Mouse (Mus musculus) stomach, postnatal 0 days (tissue): ENCODE results near the gene Klc1. TPM values are rescaled to one million over a fixed set of nuclear protein-coding genes. Genes with fewer than 3 reads are reported as not detected.
A peak's percentile ranks its signal among the peaks of the same experiment; 100 is the strongest.

ENCODE experiments used
- ATAC-seq: fragments of 200-750 bp; cut with Nextera tagmentation; 2 replicates; pipeline ENCODE4 v1.8.0; 2017; ENCODE audit not compliant: low FRiP score, low TSS enrichment
- DNase-seq: peaks from one replicate; pipeline ENCODE4 v3.0.0-alpha.2; 2016; ENCODE audit warnings: low spot score
- H3K27ac ChIP-seq: fragments of 300-500 bp; sonication (generic); replicated peaks from 2 replicates; pipeline ENCODE4 v1.5.1; 2014; ENCODE audit warnings: mild to moderate bottlenecking, control low read depth
- H3K27me3 ChIP-seq: fragments of 300-500 bp; sonication (generic); 2 replicates; pipeline ENCODE4 v1.6.1; 2014; ENCODE audit warnings: low read length; ENCODE audit not compliant: control insufficient read depth, insufficient read depth
- H3K36me3 ChIP-seq: fragments of 300-500 bp; sonication (generic); 2 replicates; pipeline ENCODE4 v1.6.1; 2014; ENCODE audit warnings: low read length, mixed read lengths; ENCODE audit not compliant: control insufficient read depth, insufficient read depth
- H3K4me1 ChIP-seq: fragments of 300-500 bp; sonication (generic); replicated peaks from 2 replicates; pipeline ENCODE4 v1.6.1; 2014; ENCODE audit warnings: antibody characterized with exemption; ENCODE audit not compliant: control insufficient read depth, insufficient read depth
- H3K4me2 ChIP-seq: fragments of 300-500 bp; sonication (generic); replicated peaks from 2 replicates; pipeline ENCODE4 v1.6.1; 2014; ENCODE audit warnings: low read depth, mild to moderate bottlenecking, control low read depth, moderate library complexity
- H3K4me3 ChIP-seq: fragments of 300-500 bp; sonication (generic); 2 replicates; pipeline ENCODE4 v1.5.1; 2014; ENCODE audit warnings: low read depth, low read length, control low read depth
- H3K9ac ChIP-seq: fragments of 300-500 bp; sonication (generic); 2 replicates; pipeline ENCODE4 v1.6.1; 2014; ENCODE audit warnings: mild to moderate bottlenecking, low read length, control low read depth, mixed read lengths
- H3K9me3 ChIP-seq: fragments of 300-500 bp; sonication (generic); 2 replicates; pipeline ENCODE4 v1.6.1; 2016; ENCODE audit warnings: low read length; ENCODE audit not compliant: control insufficient read depth
- CTCF ChIP-seq: IDR thresholded peaks from 2 replicates; pipeline ENCODE4 v1.5.1; 2016; ENCODE audit warnings: antibody characterized with exemption, low read depth, mild to moderate bottlenecking, moderate library complexity
- EP300 ChIP-seq: optimal IDR thresholded peaks from 2 replicates; pipeline ENCODE3; 2016; ENCODE audit warnings: antibody characterized with exemption
- WGBS: fragments of 180-500 bp; shearing (Covaris S2); extraction: QIAGEN DNeasy Blood & Tissue Kit; methylation state at CpG from one replicate; pipeline ENCODE4 v1.1.7; 2014; 5-methylcytosine and 5-hydroxymethylcytosine counted together
- polyA plus RNA-seq: library from polyadenylated mRNA; unstranded; fragments of >200 nt; fragmentation: Nextera tagmentation; extraction: Ambion mirVana; gene quantifications from 2 replicates; pipeline ENCODE4 v1.2.1, GENCODE M21; 2015

The Klc1 gene
- polyA plus RNA-seq, 1 experiment from 2014 or later = 56.7 TPM

- no peaks in the 10 kb centered on the region for H3K4me1 ChIP-seq
- no peak overlapping the region for H3K4me2 ChIP-seq
- no peak overlapping the region for H3K4me3 ChIP-seq
- no peak for TF ChIP-seq EP300
- no peaks in the 10 kb centered on the region for H3K27me3 ChIP-seq
- H3K9ac ChIP-seq = no peak overlapping the region
- DNase-seq = no peak
- ATAC-seq = no peak
- peaks cover 62% of the 10 kb centered on the region for H3K36me3 ChIP-seq
- WGBS = 95% methylated on average over 9 of the region's 9 CpGs
- H3K27ac ChIP-seq = no peak overlapping the region
- no peaks in the 10 kb centered on the region for H3K9me3 ChIP-seq
Observed at GRCm38 (mm10) chr12:111829954-111830353, 71.3 kb downstream of the Klc1 start.

GRCm38 (mm10) chr12:111830375-111830774, 71.7 kb downstream of the Klc1 start:
- Histone ChIP-seq H3K4me3 (no peak overlapping the region), H3K4me1 (no peaks in the 10 kb centered on the region), H3K4me2 (no peak overlapping the region), H3K27ac (no peak overlapping the region), H3K36me3 (peaks cover 60% of the 10 kb centered on the region), H3K9ac (no peak overlapping the region), H3K27me3 (no peaks in the 10 kb centered on the region), H3K9me3 (no peaks in the 10 kb centered on the region)
- TF ChIP-seq CTCF = no peak
- no peak for TF ChIP-seq EP300
- no peak for ATAC-seq
- no peak for DNase-seq
- 82% methylated on average over 10 of the region's 10 CpGs for WGBS

- no peak overlapping the region for H3K4me3 ChIP-seq
- no peak overlapping the region for H3K9ac ChIP-seq
- no peaks in the 10 kb centered on the region for H3K9me3 ChIP-seq
- 82% methylated on average over 5 of the region's 5 CpGs for WGBS
- no peak for TF ChIP-seq CTCF
- TF ChIP-seq EP300 = no peak
- H3K27ac ChIP-seq = no peak overlapping the region
- DNase-seq (no peak), ATAC-seq (no peak)
- H3K36me3 ChIP-seq = peaks cover 45% of the 10 kb centered on the region
- no peaks in the 10 kb centered on the region for H3K27me3 ChIP-seq
- H3K4me1 ChIP-seq = no peaks in the 10 kb centered on the region
- H3K4me2 ChIP-seq = no peak overlapping the region
Observed at GRCm38 (mm10) chr12:111832643-111833042, 74.0 kb downstream of the Klc1 start.

GRCm38 (mm10) chr12:111833457-111833856, 74.8 kb downstream of the Klc1 start:
- TF ChIP-seq CTCF (no peak), EP300 (no peak)
- Histone ChIP-seq H3K4me2 (no peak overlapping the region), H3K36me3 (peaks cover 42% of the 10 kb centered on the region), H3K27ac (no peak overlapping the region), H3K4me3 (no peak overlapping the region), H3K9ac (no peak overlapping the region), H3K27me3 (no peaks in the 10 kb centered on the region), H3K4me1 (no peaks in the 10 kb centered on the region), H3K9me3 (no peaks in the 10 kb centered on the region)
- 87% methylated on average over 10 of the region's 10 CpGs for WGBS
- no peak for DNase-seq
- ATAC-seq = no peak

GRCm38 (mm10) chr12:111842565-111843433, 84.2 kb downstream of the Klc1 start:
- TF ChIP-seq CTCF (peak; percentile 17; the same call in 1 of the 2 replicates), EP300 (no peak)
- ATAC-seq = no peak
- H3K27me3 ChIP-seq = no peaks in the 10 kb centered on the region
- no peak overlapping the region for H3K27ac ChIP-seq
- H3K4me3 ChIP-seq = no peak overlapping the region
- H3K36me3 ChIP-seq = peaks cover 7% of the 10 kb centered on the region; the same call in 1 of the 2 replicates
- H3K4me1 ChIP-seq = no peaks in the 10 kb centered on the region
- H3K4me2 ChIP-seq = no peak overlapping the region
- no peak overlapping the region for H3K9ac ChIP-seq
- no peak for DNase-seq
- no peaks in the 10 kb centered on the region for H3K9me3 ChIP-seq
- 70% methylated on average over 15 of the region's 15 CpGs for WGBS

GRCm38 (mm10) chr12:111843470-111843869, 84.8 kb downstream of the Klc1 start:
- 42% methylated on average over 2 of the region's 2 CpGs for WGBS
- Histone ChIP-seq H3K4me3 (no peak overlapping the region), H3K9me3 (no peaks in the 10 kb centered on the region), H3K4me1 (no peaks in the 10 kb centered on the region), H3K9ac (no peak overlapping the region), H3K36me3 (peaks cover 5% of the 10 kb centered on the region; the same call in 1 of the 2 replicates), H3K27ac (no peak overlapping the region), H3K4me2 (no peak overlapping the region), H3K27me3 (no peaks in the 10 kb centered on the region)
- TF ChIP-seq CTCF (no peak), EP300 (no peak)
- DNase-seq (no peak), ATAC-seq (no peak)
